Mouse (Mus musculus) CH12.LX (cell line): Measurements from ENCODE around the gene Celf5.

Experiments
- EP300 ChIP-seq: IDR thresholded peaks from 2 replicates; pipeline ENCODE4 v1.6.1; 2011; ENCODE audit warnings: low read length, improper control_type of control experiment
- PAX5 ChIP-seq: IDR thresholded peaks from 2 replicates; pipeline ENCODE4 v1.6.1; 2012; ENCODE audit warnings: low read length, inconsistent platforms, mixed read lengths
- POLR2A ChIP-seq: IDR thresholded peaks from 2 replicates; pipeline ENCODE4 v1.6.1; 2011; ENCODE audit warnings: low read depth, mild to moderate bottlenecking, improper control_type of control experiment, low read length

DNA sequence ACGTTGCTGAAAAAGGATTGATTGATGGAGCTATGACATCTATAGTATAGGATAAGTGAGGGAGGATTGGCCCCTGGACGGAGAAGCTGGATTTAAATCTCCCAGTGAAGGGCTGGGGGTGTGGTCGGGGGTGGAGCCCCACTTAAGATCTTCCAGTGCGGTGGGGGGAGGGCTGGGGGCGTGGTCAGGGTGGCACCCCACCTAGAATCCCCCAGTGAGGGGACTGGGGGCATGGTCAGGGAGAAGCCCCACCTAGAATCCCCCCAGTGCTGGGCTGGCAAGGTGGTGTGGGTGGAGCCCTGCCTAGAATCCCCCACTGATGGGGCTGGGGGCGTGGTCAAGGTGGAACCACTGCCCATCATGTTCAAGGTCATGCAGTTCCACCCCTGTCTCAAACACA lies 24.6 kb upstream of the Celf5 start:
- no peak for TF ChIP-seq POLR2A
- no peak for TF ChIP-seq EP300
- TF ChIP-seq PAX5: no peak
